Mouse (Mus musculus) midbrain, embryonic 11.5 days (tissue): Measurements from ENCODE around the gene Calhm6. TPM values are rescaled to one million over a fixed set of nuclear protein-coding genes. Genes with fewer than 3 reads are reported as not detected.

Source experiments
- ATAC-seq: fragments of 200-750 bp; cut with Nextera tagmentation; 2 replicates; pipeline ENCODE4 v1.8.0; 2017; ENCODE audit warnings: moderate TSS enrichment, moderate library complexity; ENCODE audit not compliant: low FRiP score
- DNase-seq: peaks from one replicate; pipeline ENCODE4 v3.0.0; 2015; ENCODE audit warnings: low spot score; ENCODE audit errors: missing footprints
- H3K27ac ChIP-seq: fragments of 300-500 bp; sonication (generic); 2 replicates; pipeline ENCODE4 v1.5.1; 2014; ENCODE audit warnings: low read depth, low read length
- H3K27me3 ChIP-seq: fragments of 300-500 bp; sonication (generic); 2 replicates; pipeline ENCODE4 v1.6.1; 2014; ENCODE audit warnings: mild to moderate bottlenecking, low read length, moderate library complexity, mixed read lengths; ENCODE audit not compliant: control insufficient read depth, insufficient read depth
- H3K36me3 ChIP-seq: fragments of 300-500 bp; sonication (generic); 2 replicates; pipeline ENCODE4 v1.6.1; 2014; ENCODE audit warnings: mild to moderate bottlenecking, low read length, moderate library complexity, mixed read lengths; ENCODE audit not compliant: control insufficient read depth, insufficient read depth
- H3K4me1 ChIP-seq: fragments of 300-500 bp; sonication (generic); 2 replicates; pipeline ENCODE4 v1.6.1; 2014; ENCODE audit warnings: low read length; ENCODE audit not compliant: control insufficient read depth, insufficient read depth
- H3K4me2 ChIP-seq: fragments of 300-500 bp; sonication (generic); 2 replicates; pipeline ENCODE4 v1.6.1; 2014; ENCODE audit warnings: mild to moderate bottlenecking, moderate library complexity
- H3K4me3 ChIP-seq: fragments of 300-500 bp; sonication (generic); 2 replicates; pipeline ENCODE4 v1.5.1; 2014; ENCODE audit warnings: low read depth, low read length
- H3K9ac ChIP-seq: fragments of 300-500 bp; sonication (generic); 2 replicates; pipeline ENCODE4 v1.6.1; 2014; ENCODE audit warnings: low read length
- H3K9me3 ChIP-seq: fragments of 300-500 bp; sonication (generic); 2 replicates; pipeline ENCODE4 v1.6.1; 2016; ENCODE audit warnings: low read length; ENCODE audit not compliant: control insufficient read depth
- WGBS: fragments of 180-500 bp; shearing (Covaris S2); extraction: QIAGEN DNeasy Blood & Tissue Kit; methylation state at CpG from one replicate; pipeline ENCODE4 v1.1.7; 2014; 5-methylcytosine and 5-hydroxymethylcytosine counted together
- polyA plus RNA-seq: library from polyadenylated mRNA; unstranded; fragments of >200 nt; fragmentation: Nextera tagmentation; extraction: Ambion mirVana; gene quantifications from 2 replicates; pipeline ENCODE4 v1.2.1, GENCODE M21; 2014

The Calhm6 gene
- polyA plus RNA-seq, result 0.20 and 0.25 TPM in 2 replicates

GRCm38 (mm10) chr10:34127392-34128378 lies at the start of gene Calhm6:
Gene Calhm6 (minus strand): TSS chr10:34127984.
- peak within 1 kb of the TSS; percentile 65 for H3K4me2 ChIP-seq
- no peaks in the 10 kb centered on the region for H3K4me1 ChIP-seq
- H3K36me3 ChIP-seq, result no peaks in the 10 kb centered on the region
- no peak within 1 kb of the TSS for H3K27ac ChIP-seq
- no peaks in the 10 kb centered on the region for H3K9me3 ChIP-seq
- peak within 1 kb of the TSS; percentile 38 for H3K9ac ChIP-seq
- H3K27me3 ChIP-seq, result no peaks in the 10 kb centered on the region; the same call in 1 of the 2 replicates
- WGBS, result 16% methylated on average over 44 of the region's 44 CpGs
- peak; percentile 85 for DNase-seq
- ATAC-seq, result peak; percentile 75
- peak within 1 kb of the TSS; percentile 43 for H3K4me3 ChIP-seq

DNA sequence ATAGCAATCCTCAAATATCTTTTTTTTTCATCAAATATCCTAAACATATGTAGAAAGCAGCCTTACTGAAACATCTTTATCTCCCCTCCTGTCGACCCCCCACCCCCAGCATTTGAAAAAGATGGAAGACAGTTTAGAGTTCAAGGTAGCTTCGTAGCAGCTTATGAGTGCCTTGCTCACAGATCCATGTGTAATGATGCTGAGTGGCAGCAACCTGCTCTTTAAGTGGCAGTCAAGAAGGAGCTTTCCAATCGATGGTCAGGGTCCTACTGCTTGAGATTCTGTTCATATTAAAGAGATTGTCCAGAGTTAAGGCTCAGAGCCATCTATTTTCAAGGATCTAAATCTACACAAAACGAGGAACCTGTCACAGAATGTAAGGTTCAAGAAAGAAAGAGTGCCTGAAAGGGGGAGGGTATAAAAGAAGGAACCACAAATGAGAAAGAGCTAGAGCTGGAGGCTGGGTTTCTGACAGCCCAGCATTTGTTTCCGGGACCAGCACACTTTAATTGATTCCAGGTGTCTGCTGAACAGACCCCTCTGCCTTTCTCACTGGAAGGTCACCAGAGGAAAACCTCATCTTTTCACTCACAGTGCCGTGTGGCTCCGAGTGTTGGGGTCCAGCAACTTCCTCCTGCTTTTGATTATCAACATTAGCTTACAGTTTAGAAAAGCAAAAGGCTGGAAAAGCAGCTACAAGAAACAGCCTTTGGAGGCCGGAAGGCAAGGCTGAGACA lies 48.3 kb upstream of the Calhm6 start:
- Histone ChIP-seq H3K9me3 (no peaks in the 10 kb centered on the region), H3K27ac (no peak overlapping the region), H3K36me3 (no peaks in the 10 kb centered on the region), H3K4me3 (no peak overlapping the region), H3K27me3 (no peaks in the 10 kb centered on the region), H3K9ac (no peak overlapping the region), H3K4me1 (no peaks in the 10 kb centered on the region), H3K4me2 (no peak overlapping the region)
- no peak for ATAC-seq
- 67% methylated on average over 8 of the region's 8 CpGs for WGBS
- DNase-seq, result peak; percentile 47

GRCm38 (mm10) chr10:34172663-34173282 lies 45.0 kb upstream of the Calhm6 start:
- WGBS, result 77% methylated on average over 4 of the region's 4 CpGs

GRCm38 (mm10) chr10:34171660-34172059 lies 43.9 kb upstream of the Calhm6 start:
- WGBS, result 92% methylated on average over 4 of the region's 4 CpGs
- H3K4me1 ChIP-seq, result no peaks in the 10 kb centered on the region
- no peak for ATAC-seq

More at GRCm38 (mm10) chr10:34172663-34173282, 45.0 kb upstream of the Calhm6 start:
- Histone ChIP-seq H3K36me3 (no peaks in the 10 kb centered on the region), H3K4me3 (no peak overlapping the region), H3K4me2 (no peak overlapping the region), H3K27ac (no peak overlapping the region), H3K27me3 (no peaks in the 10 kb centered on the region), H3K9ac (no peak overlapping the region), H3K4me1 (no peaks in the 10 kb centered on the region), H3K9me3 (no peaks in the 10 kb centered on the region)
- ATAC-seq, result no peak
- DNase-seq, result no peak

DNA sequence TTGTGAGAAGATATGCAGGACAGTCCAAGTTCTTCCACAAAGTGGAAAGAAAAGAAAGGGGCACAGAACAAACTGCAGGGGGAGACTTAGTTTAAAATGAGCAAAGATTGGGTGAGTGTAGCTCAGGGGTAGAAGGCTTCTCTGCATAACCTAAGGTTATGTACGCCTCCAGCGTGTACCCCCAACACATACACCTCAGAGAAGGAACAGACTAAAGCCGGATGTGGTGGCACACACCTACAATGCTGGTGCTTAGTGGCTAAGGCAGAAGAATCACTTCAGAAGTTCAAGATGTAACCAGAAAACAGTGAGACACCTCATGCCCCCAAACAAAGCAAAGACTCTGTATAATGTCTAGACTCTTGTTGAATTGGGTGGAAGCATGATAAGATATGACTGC lies 43.4 kb upstream of the Calhm6 start:
- no peak for ATAC-seq
- 93% methylated on average over 3 of the region's 3 CpGs for WGBS

More at GRCm38 (mm10) chr10:34171660-34172059, 43.9 kb upstream of the Calhm6 start:
- no peak overlapping the region for H3K9ac ChIP-seq
- no peak for DNase-seq
- H3K36me3 ChIP-seq, result no peaks in the 10 kb centered on the region
- H3K4me3 ChIP-seq, result no peak overlapping the region
- no peaks in the 10 kb centered on the region for H3K27me3 ChIP-seq
- H3K27ac ChIP-seq, result no peak overlapping the region
- H3K4me2 ChIP-seq, result no peak overlapping the region
- H3K9me3 ChIP-seq, result no peaks in the 10 kb centered on the region

GRCm38 (mm10) chr10:34166971-34167370 lies 39.2 kb upstream of the Calhm6 start:
- Histone ChIP-seq H3K4me1 (no peaks in the 10 kb centered on the region), H3K4me3 (no peak overlapping the region), H3K27me3 (no peaks in the 10 kb centered on the region), H3K27ac (no peak overlapping the region), H3K4me2 (no peak overlapping the region), H3K36me3 (no peaks in the 10 kb centered on the region), H3K9ac (no peak overlapping the region), H3K9me3 (no peaks in the 10 kb centered on the region)
- WGBS, result 84% methylated on average over 2 of the region's 2 CpGs
- ATAC-seq (no peak), DNase-seq (no peak)

More for the DNA sequence above, 43.4 kb upstream of the Calhm6 start:
- no peak overlapping the region for H3K4me2 ChIP-seq
- no peak overlapping the region for H3K27ac ChIP-seq
- H3K27me3 ChIP-seq, result no peaks in the 10 kb centered on the region
- no peak overlapping the region for H3K4me3 ChIP-seq
- DNase-seq, result no peak
- H3K9me3 ChIP-seq, result no peaks in the 10 kb centered on the region
- H3K9ac ChIP-seq, result no peak overlapping the region
- no peaks in the 10 kb centered on the region for H3K36me3 ChIP-seq
- H3K4me1 ChIP-seq, result no peaks in the 10 kb centered on the region

GRCm38 (mm10) chr10:34155796-34156554 lies 28.2 kb upstream of the Calhm6 start:
- DNase-seq, result no peak
- 90% methylated on average over 12 of the region's 12 CpGs for WGBS
- ATAC-seq, result no peak

GRCm38 (mm10) chr10:34151827-34152226 lies 24.0 kb upstream of the Calhm6 start:
- Histone ChIP-seq H3K4me1 (no peaks in the 10 kb centered on the region), H3K4me2 (no peak overlapping the region), H3K36me3 (no peaks in the 10 kb centered on the region), H3K27me3 (no peaks in the 10 kb centered on the region), H3K4me3 (no peak overlapping the region), H3K9me3 (no peaks in the 10 kb centered on the region), H3K27ac (no peak overlapping the region), H3K9ac (no peak overlapping the region)
- ATAC-seq, result no peak
- DNase-seq, result no peak
- 78% methylated on average over 3 of the region's 3 CpGs for WGBS

More at GRCm38 (mm10) chr10:34155796-34156554, 28.2 kb upstream of the Calhm6 start:
- Histone ChIP-seq H3K27ac (no peak overlapping the region), H3K9me3 (no peaks in the 10 kb centered on the region), H3K4me2 (no peak overlapping the region), H3K4me1 (no peaks in the 10 kb centered on the region), H3K27me3 (no peaks in the 10 kb centered on the region), H3K4me3 (no peak overlapping the region), H3K36me3 (no peaks in the 10 kb centered on the region), H3K9ac (no peak overlapping the region)
